Mouse (Mus musculus) spleen, adult 10 weeks (tissue): Measurements from ENCODE around the gene Gpr39. TPM values are rescaled to one million over a fixed set of nuclear protein-coding genes. Genes with fewer than 3 reads are reported as not detected.

Experiments
- polyA plus RNA-seq: library from polyadenylated mRNA; stranded (reverse); fragments of 350-450 nt; fragmentation: Illumina TruSeq; extraction: RNeasy Lipid Tissue Mini Kit (QIAGEN cat#74804); gene quantifications from one replicate; pipeline ENCODE4 v1.2.3, GENCODE M21; 2015; ENCODE audit warnings: low replicate concordance; ENCODE audit not compliant: insufficient read depth

Gpr39 gene
- not detected for polyA plus RNA-seq

DNA sequence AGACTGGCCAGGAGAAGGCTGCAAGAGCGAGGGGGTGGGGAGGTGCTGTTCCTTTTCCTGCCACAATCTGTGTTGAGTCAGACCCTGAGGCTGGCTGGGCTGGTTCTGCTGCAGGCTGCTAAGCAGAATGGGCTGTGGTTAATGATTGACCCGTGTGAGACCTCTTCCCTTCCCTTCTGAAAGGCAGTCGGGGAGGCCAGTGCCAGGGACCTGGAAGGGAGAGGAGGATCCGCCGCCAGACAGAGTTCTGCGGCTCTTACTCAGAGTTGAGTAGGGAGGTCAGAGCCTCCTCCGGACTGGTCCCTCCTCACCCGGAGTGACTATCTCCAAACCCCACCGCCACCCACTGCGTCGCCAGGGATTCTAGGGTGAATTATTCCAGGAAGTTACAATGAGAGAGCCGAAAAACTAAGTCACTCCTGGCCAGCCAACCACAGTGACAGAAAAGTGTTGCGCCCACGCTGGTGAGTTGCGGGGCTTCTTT lies at the start of gene Gpr39:
Gene Gpr39 (plus strand): TSS at position 206 of the 484 bp plus-strand sequence.

DNA sequence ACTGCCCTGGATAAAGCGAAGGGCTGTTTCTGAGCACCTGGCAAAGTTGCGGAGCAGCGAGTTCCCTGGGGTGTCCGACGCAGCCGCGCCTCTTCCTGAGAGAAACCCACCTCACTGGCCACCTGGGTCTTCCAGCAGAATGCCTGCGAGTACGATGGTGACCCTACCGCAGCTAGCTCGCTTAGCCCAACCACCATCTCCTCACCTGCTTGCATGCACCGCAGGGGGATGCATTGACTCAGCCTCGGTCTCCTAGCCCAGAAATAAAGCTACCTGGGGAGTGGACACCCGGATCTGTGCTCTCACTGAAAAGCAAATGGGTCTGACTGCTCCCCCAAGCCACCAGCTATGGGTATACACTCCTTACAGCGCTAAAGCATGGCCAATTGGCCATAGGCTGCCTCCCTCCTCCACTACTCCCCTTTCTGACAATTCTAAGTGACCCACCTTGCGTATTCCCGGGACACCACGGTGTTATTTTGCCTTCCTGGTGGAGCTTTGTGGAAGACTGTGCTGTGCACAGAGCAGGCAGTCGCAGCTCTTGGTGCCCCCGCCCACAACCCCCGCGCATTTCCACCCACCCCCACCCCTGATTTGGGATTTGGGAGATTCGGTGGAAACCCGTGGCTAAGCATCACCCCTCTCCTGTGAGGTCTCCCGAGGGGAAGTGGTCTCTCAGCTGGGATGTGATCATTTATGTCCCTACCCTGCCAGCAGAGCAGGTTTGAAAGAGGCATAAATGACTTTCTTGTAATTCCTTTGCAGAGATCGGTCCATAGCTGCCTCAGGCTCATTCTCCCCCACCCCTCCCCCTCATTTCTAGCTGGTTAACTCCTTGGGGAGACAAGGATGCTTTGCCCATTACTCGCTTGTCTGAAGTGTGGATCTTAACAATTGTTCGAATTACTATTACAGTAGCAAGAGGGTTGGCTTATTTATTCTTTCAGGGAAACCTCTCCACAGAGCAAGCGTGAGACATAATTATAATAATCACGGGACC lies 236.1 kb downstream of the Gpr39 start, which contains the start of gene Lypd1:
Gene Lypd1 (minus strand): TSS at position 501 of the 1,000 bp plus-strand sequence.

Other genes with a start within 250 kb of the Gpr39 start
- gene Actr3, start 241.3 kb upstream of the Gpr39 start, polyA plus RNA-seq: 1,396 TPM
- 13.5 TPM for gene Slc35f5, start 116.4 kb upstream of the Gpr39 start, polyA plus RNA-seq
- gene Lypd1, start 236.1 kb downstream of the Gpr39 start, polyA plus RNA-seq: not detected